Mouse (Mus musculus) bone marrow, adult 2 months (tissue): ENCODE measurements at regions not wholly inside any gene's neighbourhood (a gene's known extent, or its start where the extent isn't known, plus 50 kb on each side); places are given as distances from the start of the nearest gene placed in this dataset.

Experiments
- H3K27ac ChIP-seq: fragments of 200-500 bp; 2 replicates; pipeline ENCODE4 v1.5.1; 2012; ENCODE audit warnings: low read depth, mild to moderate bottlenecking, control low read depth, inconsistent platforms, low read length; ENCODE audit not compliant: control insufficient read depth, poor library complexity, insufficient read depth
- H3K4me1 ChIP-seq: fragments of 200-500 bp; 2 replicates; pipeline ENCODE4 v1.6.1; 2011; ENCODE audit warnings: low read length; ENCODE audit not compliant: control insufficient read depth, insufficient read depth
- H3K4me3 ChIP-seq: fragments of 200-500 bp; replicated peaks from 2 replicates; pipeline ENCODE3; 2011; ENCODE audit warnings: mild to moderate bottlenecking, low read depth, low read length, control low read depth; ENCODE audit not compliant: control insufficient read depth
- CTCF ChIP-seq: fragments of 200-500 bp; IDR thresholded peaks from 2 replicates; pipeline ENCODE4 v1.5.1; 2011; ENCODE audit warnings: low read length, control low read depth; ENCODE audit not compliant: control insufficient read depth, insufficient read depth
- POLR2A ChIP-seq: fragments of 200-500 bp; IDR thresholded peaks from 2 replicates; pipeline ENCODE4 v1.6.1; 2011; ENCODE audit warnings: low read depth, mild to moderate bottlenecking, control low read depth, low read length, borderline replicate concordance; ENCODE audit not compliant: control insufficient read depth
- WGBS: fragments of 180-500 bp; shearing (Covaris S2); methylation state at CpG from one replicate; pipeline ENCODE4 v1.1.7; 2018; 5-methylcytosine and 5-hydroxymethylcytosine counted together

- H3K4me1 ChIP-seq = no peaks in the 10 kb centered on the region; the same call in 1 of the 2 replicates
- WGBS = 91% methylated on average over 1 of the region's 1 CpGs
- TF ChIP-seq POLR2A = no peak
- TF ChIP-seq CTCF = no peak
Measured at GRCm38 (mm10) chr15:25305801-25306200, 107.8 kb downstream of the Basp1 start.

DNA sequence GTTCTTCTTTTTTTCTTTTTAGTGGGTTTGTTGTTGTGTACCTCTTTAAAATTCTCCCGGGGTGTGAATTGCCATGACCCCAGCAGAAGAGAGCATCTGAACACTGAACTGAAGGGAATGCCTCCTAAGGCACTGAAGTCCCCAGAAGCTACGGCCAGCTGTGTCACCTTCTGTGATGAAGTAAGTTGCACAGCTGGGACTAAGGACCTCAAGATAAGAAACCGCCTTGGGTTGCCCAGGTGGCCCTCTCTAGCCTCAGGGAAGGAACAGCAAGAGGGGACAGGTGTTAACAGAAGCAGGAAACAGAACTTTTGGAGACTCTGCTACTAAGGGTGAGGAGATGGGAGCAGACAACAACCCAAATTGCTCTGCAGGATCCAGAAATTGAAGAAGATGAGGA is 110.2 kb downstream of the Basp1 start:
- 52% methylated on average over 3 of the region's 3 CpGs for WGBS
- H3K4me3 ChIP-seq = no peak overlapping the region
- H3K27ac ChIP-seq = no peak overlapping the region
- H3K4me1 ChIP-seq = no peaks in the 10 kb centered on the region; the same call in 1 of the 2 replicates
- TF ChIP-seq POLR2A (no peak), CTCF (no peak)

More at GRCm38 (mm10) chr15:25305801-25306200, 107.8 kb downstream of the Basp1 start:
- H3K4me3 ChIP-seq = no peak overlapping the region
- no peak overlapping the region for H3K27ac ChIP-seq

- H3K4me1 ChIP-seq = no peaks in the 10 kb centered on the region; the same call in 1 of the 2 replicates
- 13% methylated on average over 8 of the region's 8 CpGs for whole genome bisulfite sequencing
- TF ChIP-seq POLR2A = no peak
- TF ChIP-seq CTCF = no peak
- H3K4me3 ChIP-seq = no peak overlapping the region
- H3K27ac ChIP-seq = no peak overlapping the region
Measured at GRCm38 (mm10) chr15:25302671-25303294, 110.8 kb downstream of the Basp1 start.

GRCm38 (mm10) chr15:25301810-25302209 is 111.8 kb downstream of the Basp1 start:
- Histone ChIP-seq H3K4me3 (no peak overlapping the region), H3K4me1 (no peaks in the 10 kb centered on the region; the same call in 1 of the 2 replicates), H3K27ac (peak overlapping the region; percentile 21)
- TF ChIP-seq POLR2A (no peak), CTCF (no peak)
- 8% methylated on average over 3 of the region's 3 CpGs for WGBS

- Histone ChIP-seq H3K4me1 (no peaks in the 10 kb centered on the region; the same call in 1 of the 2 replicates), H3K4me3 (no peak overlapping the region), H3K27ac (no peak overlapping the region)
- TF ChIP-seq CTCF (no peak), POLR2A (no peak)
- WGBS = 76% methylated on average over 5 of the region's 5 CpGs
Measured at GRCm38 (mm10) chr15:25297278-25297677, 116.3 kb downstream of the Basp1 start.

DNA sequence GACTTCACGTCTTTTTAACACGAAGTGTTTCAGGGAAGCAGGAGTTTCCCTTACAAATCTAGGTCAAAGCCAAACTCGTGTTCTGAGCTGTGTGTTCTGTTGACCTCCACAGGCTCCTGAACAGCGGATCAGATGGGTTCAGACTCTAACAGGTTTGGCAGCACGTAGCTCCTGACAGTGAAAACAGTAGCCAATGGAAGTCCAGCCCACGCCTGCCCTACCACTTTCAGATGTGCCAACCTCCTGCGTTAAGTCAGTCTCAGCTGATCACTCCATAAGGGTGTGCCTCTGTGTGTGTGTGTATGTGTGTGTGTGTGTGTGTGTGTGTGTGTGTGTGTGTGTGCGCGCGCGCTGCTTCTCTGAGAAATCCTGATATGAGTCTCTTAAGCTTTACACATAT is 116.8 kb downstream of the Basp1 start:
- no peak overlapping the region for H3K4me3 ChIP-seq
- H3K27ac ChIP-seq = no peak overlapping the region
- TF ChIP-seq CTCF = no peak
- TF ChIP-seq POLR2A = no peak
- 90% methylated on average over 11 of the region's 11 CpGs for WGBS
- H3K4me1 ChIP-seq = no peaks in the 10 kb centered on the region; the same call in 1 of the 2 replicates

DNA sequence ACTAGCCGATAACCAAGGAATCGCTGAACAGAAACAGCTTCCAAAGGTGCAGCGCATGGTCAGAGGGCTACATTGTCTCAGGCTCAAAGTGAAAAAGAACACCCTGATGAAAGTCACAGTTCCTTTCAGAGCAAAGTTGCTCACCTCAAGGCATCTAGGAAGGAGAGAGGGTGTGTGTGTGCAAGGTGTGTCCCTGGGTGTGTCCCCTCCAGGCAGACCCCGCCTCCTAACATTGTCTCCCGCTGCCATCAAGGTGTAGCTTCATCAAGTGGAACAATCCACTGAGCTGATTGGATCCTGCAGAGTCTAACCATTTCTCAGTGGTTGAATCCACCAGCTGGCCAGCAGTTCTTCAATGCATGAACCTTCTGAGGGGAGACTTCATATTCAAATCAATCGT is 117.8 kb downstream of the Basp1 start:
- TF ChIP-seq POLR2A (no peak), CTCF (no peak)
- 93% methylated on average over 6 of the region's 6 CpGs for WGBS
- no peak overlapping the region for H3K27ac ChIP-seq
- H3K4me1 ChIP-seq = no peaks in the 10 kb centered on the region; the same call in 1 of the 2 replicates
- H3K4me3 ChIP-seq = no peak overlapping the region

- TF ChIP-seq POLR2A (no peak), CTCF (no peak)
- Histone ChIP-seq H3K4me3 (no peak overlapping the region), H3K4me1 (no peaks in the 10 kb centered on the region; the same call in 1 of the 2 replicates), H3K27ac (no peak overlapping the region)
- WGBS = 91% methylated on average over 10 of the region's 10 CpGs
Measured at GRCm38 (mm10) chr15:25291231-25291691, 122.3 kb downstream of the Basp1 start.

DNA sequence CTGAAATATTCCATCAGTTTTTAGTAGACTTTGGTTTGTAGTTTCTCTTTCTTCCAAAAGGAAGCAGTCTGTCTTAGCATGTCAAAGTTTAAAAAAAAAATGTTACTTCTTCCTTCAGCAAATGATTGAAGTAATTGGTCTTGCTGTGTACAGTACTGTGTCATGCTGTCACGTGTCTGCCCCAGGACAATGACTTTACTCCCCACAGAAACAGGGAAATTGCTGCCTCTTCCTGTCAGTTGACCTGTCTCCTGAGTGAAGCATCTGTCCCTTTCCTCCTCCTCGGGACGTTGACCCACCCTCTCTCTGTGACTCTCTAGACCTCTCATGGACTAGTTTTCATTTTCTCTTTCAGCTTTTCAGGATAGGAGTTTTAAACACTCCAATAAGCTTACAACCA is 125.7 kb downstream of the Basp1 start:
- Histone ChIP-seq H3K4me1 (no peaks in the 10 kb centered on the region; the same call in 1 of the 2 replicates), H3K27ac (no peak overlapping the region), H3K4me3 (no peak overlapping the region)
- WGBS = 1% methylated on average over 3 of the region's 3 CpGs
- TF ChIP-seq CTCF (no peak), POLR2A (no peak)
